Mouse (Mus musculus) CD4-positive, CD25-positive, alpha-beta regulatory T cell (primary cell): ENCODE measurements around the gene Cpsf3. TPM values are rescaled to one million over a fixed set of nuclear protein-coding genes. Genes with fewer than 3 reads are reported as not detected.

Experiments used
- polyA plus RNA-seq: library from polyadenylated mRNA; unstranded; fragments of 100-300 nt; shearing (Covaris generic); gene quantifications from one replicate; pipeline ENCODE4 v1.2.1, GENCODE M21; 2017

The Cpsf3 gene
- polyA plus RNA-seq: 136 TPM

DNA sequence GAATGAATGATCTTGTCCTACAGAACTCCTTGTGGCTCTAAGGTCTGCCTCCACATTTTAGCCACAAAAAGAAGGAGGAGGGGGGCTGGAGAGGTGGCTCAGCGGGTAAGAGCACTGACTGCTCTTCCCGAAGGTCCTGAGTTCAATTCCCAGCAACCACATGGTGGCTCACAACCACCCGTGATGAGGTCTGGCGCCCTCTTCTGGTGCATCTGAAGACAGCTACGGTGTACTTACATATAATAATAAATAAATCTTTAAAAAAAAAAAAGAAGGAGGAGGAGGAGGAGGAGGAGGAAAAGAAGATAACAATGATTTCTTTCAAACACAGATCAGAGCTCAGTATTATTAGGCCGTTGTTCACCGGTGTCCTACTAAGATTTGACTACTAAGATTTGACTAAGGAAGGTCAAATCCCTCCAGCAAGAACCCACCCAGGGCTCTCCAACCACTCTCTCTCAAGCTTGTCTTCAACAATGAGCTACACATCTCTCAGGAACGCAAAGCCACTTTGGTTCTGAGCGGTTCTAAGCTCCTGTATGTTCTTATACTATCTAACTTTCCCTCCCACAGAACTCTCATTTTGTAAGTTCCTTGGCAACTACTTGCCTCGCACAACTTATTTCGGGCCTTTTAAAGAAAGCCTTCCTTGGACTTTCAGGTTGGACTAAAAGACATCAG is at the start of gene Cpsf3:
Cpsf3 (plus strand) TSS at position 631 of the 681 bp plus-strand sequence.

DNA sequence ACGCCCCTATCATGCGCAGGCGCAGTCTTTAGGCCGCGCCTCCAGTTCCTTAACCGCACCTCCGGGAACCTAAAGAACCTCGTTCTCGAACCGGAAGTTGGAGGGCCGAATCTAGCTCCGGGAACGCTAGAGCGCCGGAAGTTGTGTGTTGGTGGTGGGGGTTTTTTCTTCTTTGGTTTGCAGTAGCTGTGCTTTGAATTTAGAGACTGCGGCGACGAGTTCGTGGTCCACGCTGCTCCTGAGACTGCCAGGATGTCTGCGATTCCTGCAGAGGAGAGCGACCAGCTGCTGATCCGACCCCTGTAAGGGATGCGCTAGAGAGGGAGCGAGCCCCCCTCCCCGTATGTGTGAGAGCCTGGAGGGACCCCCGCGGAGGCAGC is 1.0 kb downstream of the Cpsf3 start, which contains the start of gene Itgb1bp1:
Itgb1bp1 (minus strand) TSS at position 42 of the 380 bp plus-strand sequence.

DNA sequence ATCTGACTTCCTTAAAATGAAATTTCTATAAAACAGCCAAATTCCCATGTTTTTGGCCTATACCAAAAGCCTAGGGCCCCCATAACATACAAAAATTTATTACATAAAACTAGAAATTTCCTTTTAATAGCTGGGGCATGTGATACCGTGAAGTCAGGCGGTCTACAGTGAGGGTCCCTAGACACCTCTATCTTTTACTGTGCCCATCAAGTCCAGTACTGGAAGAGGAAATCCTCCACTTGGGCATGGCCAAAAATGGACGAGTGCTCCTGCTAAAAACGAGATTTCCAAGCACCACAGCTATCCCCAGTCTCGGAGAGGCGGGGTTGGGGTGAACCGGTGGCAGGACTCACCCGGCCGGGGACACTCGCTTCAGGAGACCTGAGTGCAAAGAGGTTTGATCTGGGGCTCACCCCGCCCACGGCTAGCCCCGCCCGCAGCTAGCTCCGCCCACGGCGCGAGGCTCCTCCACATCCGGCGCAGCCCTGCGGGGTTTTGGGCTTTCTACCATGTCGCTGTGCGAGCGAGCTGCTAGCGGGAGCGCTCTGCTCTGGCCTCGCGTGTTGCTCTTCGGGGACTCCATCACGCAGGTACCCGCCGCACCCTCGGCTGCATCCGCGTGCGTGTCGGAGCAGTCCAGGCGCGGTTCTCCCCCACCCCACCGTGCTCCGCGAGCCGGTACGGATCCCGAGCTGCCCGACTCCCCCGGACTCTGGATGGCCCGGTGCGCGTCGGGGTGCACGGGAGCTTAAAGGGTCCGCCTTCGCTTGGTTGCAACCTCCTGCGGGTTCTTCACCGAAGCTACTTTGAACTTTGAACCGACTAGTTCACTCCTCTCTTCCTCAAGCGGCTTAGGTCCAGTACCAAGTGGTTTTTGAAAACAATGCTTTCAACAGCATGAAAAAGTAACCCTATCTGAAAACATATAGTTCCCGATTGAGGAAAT is 31.0 kb downstream of the Cpsf3 start, which contains the start of gene Iah1:
Iah1 (plus strand) TSS at position 467 of the 946 bp plus-strand sequence.

Other genes starting within 250 kb of the Cpsf3 start
- 102 TPM for gene Itgb1bp1, start 893 bp downstream of the Cpsf3 start, polyA plus RNA-seq
- 43.4 TPM for gene Iah1, start 31.0 kb downstream of the Cpsf3 start, polyA plus RNA-seq
- 60.4 TPM for gene Adam17, start 88.2 kb downstream of the Cpsf3 start, polyA plus RNA-seq
- gene Ywhaq, start 132.2 kb downstream of the Cpsf3 start, polyA plus RNA-seq: 268 TPM